Mouse (Mus musculus): Measurements from ENCODE around the gene Olfr1555-ps1.
A peak's percentile ranks its signal among the peaks of the same experiment; 100 is the strongest.
"Not testable (repeated sequence)": the region's sequence is repeated elsewhere in the genome, so short reads cannot be mapped to it uniquely, and the experiment has no call there.

The Olfr1555-ps1 gene

DNA sequence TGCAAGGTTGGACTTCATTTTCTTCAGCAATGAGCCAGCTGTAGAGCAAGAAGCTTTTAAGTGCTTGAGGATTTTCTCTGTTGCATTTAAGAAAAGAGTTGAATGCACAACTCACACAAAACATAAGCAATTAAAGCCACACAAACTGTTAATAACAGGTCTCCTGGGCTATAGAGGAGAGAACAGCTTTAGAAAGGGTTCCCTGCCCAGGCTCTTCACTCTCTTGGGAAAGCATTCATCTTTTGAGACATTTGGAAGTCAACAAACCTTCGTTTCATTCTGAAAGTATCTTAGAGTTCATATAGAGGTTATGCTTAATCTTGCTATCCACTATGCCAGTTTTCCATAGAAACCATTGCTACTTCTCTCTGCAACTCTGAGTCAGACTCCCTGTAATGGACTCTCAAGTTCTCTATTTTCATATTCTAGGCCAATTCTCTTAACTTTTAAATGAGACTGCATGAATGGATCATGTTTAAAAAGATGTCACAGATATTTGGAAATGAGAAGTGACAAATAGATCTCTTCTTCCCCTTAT lies at the start of gene Olfr1555-ps1:
Olfr1555-ps1 (minus strand) TSS at position 51 of the 538 bp plus-strand sequence.
- not testable (repeated sequence) for DNase-seq (ENCODE audit: inconsistent ontology term)

GRCm38 (mm10) chr19:12200334-12200733 lies 30.4 kb upstream of the Olfr1555-ps1 start, which contains the start of gene Olfr1431:
Gene Olfr1431 (plus strand): TSS chr19:12200634.
- DNase-seq (ENCODE audit: inconsistent ontology term): no peak

DNA sequence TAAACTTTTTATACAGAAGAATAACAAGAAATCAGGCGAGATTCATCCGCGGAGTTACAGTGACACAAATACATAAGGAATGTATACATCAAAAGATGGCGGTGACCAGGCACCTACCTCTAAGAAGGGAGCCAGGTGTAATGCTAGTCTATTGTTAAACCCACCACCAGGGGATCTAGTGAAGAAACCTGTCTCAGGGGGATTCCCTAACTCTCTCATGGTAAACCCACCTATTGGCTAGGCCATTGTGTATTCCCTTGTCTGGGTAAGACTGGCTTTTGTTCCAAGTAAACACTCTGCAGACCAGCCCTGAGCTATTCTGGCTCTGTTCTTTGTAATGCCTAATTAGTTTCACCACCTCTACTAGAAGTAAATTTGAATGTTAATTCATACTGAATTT lies 29.2 kb upstream of the Olfr1555-ps1 start:
- not testable (repeated sequence) for DNase-seq (ENCODE audit: inconsistent ontology term)

DNA sequence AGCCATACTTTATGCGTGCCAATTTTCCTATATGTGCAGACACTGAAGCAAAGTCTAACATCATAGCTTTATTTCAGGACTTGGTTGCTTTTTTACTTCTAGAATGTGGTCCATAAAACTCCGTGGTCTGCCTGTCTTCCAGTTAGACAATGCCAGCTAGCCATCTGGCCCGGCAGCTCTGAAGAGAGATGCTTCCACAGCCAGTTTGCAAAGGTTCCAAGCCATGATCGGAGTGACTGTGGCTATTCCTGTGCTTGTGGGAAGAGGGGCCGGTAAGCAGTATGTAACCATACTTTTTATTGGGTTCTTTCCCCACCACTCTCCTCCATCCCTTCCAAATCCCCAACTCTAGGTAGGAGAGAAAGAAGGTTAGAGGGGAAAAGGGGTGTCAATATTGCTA lies 5.5 kb upstream of the Olfr1555-ps1 start:
- DNase-seq (ENCODE audit: inconsistent ontology term): not testable (repeated sequence)

DNA sequence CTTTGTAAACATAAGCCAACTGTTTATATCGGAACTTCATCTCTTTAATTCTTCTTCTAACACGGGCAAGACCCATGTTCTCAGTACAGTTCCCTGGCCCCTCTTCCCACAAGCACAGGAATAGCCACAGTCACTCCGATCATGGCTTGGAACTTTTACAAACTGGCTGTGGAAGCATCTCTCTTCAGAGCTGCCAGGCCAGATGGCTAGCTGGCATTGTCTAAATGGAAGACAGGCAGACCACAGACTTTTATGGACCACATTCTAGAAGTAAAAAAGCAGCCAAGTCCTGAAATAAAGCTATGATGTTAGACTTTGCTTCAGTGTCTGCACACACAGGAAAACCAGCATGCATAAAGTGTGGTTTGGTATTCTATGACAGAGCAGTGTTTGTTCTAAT lies 24.5 kb downstream of the Olfr1555-ps1 start:
- peak; percentile 79 for DNase-seq (ENCODE audit: inconsistent ontology term)

DNA sequence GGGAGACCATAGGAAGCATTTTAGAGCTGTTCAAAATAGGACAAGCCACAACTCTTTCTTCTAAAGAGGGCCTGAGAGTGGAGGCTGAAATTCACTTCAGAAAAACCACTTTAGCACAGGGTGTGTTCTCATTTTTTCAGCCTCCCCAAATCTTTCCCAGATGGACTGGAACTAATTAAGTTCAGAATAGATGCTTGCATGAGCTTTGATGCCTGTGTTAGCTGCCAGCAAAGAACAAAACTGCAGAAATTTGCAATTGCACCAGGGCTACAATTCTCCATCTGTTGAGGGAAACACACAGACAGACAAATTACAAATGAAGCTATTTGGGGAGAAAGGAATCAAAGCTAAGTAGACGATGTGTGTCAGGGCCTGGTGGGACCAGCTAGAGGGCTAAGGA lies 26.6 kb downstream of the Olfr1555-ps1 start:
- peak; percentile 46 for DNase-seq (ENCODE audit: inconsistent ontology term)

DNA sequence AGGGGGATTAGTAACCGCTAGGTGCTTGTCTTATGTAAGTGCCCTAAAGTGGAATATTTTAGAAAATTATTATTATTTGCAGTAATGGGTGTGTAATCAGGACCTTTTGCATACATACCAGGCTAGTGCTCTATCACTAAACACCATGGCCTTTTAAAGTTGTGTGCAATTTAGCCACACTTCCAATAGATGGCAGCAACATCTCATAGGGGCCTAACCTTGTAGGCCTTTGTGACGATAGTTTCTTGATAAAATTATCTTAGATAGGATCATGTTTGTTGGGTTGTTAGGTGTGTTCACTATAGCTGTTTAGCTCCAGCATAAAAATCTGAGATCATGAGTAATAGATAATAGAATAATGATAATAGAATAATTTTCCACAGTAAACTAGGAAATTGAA lies 35.6 kb downstream of the Olfr1555-ps1 start:
- peak; percentile 29 for DNase-seq (ENCODE audit: inconsistent ontology term)

GRCm38 (mm10) chr19:12123103-12123502 lies 46.8 kb downstream of the Olfr1555-ps1 start, which contains the start of gene Olfr76:
Gene Olfr76 (minus strand): TSS chr19:12123203.
- no peak for DNase-seq (ENCODE audit: inconsistent ontology term)

- DNase-seq (ENCODE audit: inconsistent ontology term): no peak
These were observed 53.4 kb downstream of the Olfr1555-ps1 start for GRCm38 (mm10) chr19:12116464-12116863.

- no peak for DNase-seq (ENCODE audit: inconsistent ontology term)
These were observed 54.1 kb downstream of the Olfr1555-ps1 start, which contains the start of gene Olfr1428 for GRCm38 (mm10) chr19:12115797-12116196. Gene Olfr1428 (minus strand): TSS chr19:12115897.

Measured in Muller cell, postnatal 12 days (primary cell).